Mouse (Mus musculus): ENCODE data around the gene Sympk.

The Sympk gene

DNA sequence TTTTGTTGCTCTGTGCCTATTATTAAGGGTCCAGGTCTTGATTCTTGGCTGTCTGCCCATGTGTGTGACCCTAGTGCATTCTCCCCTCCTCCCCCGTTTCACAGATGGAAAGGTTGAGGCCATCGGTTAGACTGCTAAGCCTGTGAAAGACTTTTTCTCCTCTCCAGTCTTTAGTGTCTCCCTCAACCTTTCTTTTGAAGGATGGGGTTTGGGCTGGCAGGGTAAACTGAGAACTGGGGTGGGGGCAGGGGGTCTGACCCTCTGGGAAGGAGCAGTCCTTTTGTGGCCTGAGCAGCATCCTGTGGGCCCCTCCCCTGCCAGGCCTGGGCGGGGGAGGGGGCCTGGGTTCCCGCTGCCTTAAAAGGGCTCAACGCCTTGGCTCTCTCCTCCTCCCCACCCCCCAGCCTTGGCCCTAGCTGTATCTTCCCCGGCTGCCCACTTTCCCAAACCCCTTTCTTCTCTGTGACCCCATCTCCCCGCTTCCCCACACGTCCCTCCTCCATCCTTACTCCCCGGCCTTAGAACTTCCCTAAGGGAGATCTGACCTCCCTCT is 60.8 kb downstream of the Sympk start:
- no peak for DNase-seq

DNA sequence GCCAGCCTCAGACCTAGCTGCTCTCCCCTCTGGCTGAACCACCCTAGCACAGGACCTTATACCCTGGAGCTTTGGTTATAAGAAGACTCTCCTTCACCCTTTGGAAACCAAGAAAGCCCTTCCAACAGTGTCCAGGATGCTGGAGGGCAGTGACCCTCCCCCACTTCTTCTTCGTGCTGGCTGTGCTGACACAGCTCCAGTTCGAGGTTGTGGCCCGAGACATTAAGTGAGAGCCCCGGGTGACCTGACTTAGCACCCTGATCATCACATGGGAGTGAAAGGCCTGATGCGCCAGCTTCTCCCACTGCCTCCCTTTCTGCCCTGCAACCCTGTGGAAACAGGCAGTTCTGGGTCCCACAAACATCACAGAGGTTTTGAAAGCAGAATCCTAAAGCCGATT is 61.3 kb downstream of the Sympk start:
- DNase-seq = no peak

DNA sequence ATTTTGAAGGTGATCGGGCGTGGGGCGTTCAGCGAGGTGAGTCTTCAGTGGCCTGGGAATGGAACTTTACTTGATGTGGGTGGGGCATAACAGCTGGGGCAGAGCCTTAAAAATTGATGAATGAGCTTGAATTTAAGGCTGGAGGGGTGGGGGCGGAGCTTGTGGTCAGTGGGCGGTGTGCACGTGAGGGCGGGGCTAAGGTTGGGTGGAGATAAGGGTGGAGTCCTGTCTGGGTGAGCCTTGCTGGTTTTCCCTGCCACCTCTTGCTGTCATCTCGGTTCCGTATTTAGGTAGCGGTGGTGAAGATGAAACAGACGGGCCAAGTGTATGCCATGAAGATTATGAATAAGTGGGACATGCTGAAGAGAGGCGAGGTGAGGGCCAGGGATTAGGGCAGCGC is 61.9 kb downstream of the Sympk start:
- DNase-seq = peak in 1 of 2 experiments; percentile 40

DNA sequence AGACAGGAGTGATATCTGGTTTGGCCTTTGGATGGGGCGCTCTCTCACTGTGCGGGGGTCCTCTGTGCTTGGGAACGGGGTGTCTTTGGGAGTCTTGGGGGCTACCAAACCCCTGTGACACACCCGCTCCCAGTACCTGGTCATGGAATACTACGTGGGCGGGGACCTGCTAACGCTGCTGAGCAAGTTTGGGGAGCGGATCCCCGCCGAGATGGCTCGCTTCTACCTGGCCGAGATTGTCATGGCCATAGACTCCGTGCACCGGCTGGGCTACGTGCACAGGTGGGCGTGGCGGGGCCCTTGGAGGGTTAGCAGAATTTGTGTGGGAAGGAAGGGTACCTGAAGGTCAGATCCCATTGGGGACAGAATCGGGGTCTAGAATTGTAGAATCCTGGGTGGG is 62.6 kb downstream of the Sympk start:
- no peak for DNase-seq

DNA sequence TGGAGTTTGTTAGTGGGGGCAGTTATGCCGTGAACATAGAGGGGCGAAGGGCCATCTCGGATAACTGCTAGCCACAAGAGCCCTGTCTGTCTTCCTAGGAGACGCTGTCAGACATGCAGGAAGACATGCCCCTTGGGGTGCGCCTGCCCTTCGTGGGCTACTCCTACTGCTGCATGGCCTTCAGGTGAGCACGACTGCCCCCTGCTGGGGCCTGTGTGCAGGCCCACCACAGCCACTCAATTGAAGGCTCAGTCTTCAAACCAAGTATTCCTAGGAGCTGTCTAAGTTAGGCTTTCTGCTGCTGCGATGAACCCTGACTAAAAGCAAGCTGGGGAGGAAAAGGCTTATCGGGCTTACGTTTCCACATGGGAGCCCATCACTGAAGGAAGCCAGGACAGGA is 64.6 kb downstream of the Sympk start:
- DNase-seq = peak; percentile 49 to 75

DNA sequence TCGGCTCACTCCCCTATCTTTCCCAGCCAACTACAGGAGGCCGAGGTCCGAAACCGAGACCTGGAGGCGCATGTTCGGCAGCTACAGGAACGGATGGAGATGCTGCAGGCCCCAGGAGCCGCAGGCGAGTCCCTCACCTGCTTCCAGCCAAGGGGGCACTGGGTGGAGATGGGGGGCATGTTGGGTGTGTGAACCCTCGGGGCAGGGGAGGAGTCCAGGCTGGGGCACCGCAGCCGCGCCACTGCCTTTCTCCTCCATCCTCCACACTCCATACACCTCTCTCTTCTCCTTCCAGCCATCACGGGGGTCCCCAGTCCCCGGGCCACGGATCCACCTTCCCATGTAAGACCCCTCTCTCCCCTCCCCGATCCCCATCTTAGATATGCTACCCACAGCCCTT is 67.7 kb downstream of the Sympk start:
- DNase-seq = no peak

DNA sequence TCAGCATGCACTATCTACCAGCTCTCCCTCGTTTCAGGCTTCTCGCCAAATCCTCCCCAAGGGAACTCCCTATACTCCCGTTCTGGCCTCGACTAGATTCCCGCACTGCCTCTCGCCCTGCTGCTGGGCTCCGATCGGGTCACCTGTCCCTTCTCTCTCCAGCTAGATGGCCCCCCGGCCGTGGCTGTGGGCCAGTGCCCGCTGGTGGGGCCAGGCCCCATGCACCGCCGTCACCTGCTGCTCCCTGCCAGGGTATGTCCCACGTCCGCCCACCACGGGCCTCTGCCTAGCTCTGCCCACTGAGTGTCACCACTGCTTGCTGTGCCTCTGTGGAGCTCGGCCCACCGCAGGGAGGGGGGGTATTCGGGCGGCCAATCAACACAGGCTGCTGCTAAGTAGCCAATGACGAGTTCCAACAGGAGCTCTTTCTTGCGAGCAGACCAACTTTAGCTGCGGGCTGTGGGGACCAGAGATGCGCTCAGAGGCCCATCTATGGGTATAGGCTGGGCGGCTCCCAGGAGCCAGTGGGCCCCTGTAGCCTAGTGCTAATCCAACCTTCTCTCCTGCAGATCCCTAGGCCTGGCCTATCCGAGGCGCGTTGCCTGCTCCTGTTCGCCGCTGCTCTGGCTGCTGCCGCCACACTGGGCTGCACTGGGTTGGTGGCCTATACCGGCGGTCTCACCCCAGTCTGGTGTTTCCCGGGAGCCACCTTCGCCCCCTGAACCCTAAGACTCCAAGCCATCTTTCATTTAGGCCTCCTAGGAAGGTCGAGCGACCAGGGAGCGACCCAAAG is 68.4 kb downstream of the Sympk start:
- DNase-seq = peak in 1 of 2 experiments; percentile 41

DNA sequence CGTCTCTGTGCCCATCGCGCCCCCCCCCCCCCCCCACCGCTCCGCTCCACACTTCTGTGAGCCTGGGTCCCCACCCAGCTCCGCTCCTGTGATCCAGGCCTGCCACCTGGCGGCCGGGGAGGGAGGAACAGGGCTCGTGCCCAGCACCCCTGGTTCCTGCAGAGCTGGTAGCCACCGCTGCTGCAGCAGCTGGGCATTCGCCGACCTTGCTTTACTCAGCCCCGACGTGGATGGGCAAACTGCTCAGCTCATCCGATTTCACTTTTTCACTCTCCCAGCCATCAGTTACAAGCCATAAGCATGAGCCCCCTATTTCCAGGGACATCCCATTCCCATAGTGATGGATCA is 69.0 kb downstream of the Sympk start:
- DNase-seq = peak; percentile 67 to 81

DNA sequence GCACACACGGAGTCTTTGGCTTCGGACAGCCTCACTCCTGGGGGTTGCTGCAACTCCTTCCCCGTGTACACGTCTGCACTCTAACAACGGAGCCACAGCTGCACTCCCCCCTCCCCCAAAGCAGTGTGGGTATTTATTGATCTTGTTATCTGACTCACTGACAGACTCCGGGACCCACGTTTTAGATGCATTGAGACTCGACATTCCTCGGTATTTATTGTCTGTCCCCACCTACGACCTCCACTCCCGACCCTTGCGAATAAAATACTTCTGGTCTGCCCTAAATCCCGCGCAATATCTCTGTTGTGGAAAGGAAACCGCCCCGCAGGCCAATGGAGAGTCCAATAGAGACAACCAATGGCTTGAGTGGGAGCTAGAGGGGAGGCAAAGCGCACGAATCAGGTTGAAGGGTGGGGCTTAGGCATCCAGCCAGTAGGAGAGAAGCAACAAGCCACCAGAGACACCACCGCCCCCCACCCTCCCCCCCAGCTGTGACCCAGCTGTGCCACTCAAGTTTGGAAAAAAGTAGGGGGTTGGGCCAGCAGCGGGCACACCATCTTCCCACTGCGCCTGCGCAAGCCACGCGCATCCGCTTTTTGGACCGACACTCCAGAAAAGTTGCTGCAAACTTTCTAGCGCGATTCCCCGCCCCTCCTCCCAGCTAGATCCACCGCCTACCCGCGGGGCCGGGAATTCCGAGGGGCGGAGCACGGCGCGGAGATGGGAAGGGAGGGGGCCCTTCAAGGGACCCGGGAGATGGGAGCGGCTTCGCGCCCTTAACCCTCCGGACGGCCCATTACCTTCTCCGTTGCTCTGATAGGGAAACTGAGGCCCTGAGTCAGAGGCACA is 69.6 kb downstream of the Sympk start:
- peak; percentile 49 to 66 for DNase-seq

DNA sequence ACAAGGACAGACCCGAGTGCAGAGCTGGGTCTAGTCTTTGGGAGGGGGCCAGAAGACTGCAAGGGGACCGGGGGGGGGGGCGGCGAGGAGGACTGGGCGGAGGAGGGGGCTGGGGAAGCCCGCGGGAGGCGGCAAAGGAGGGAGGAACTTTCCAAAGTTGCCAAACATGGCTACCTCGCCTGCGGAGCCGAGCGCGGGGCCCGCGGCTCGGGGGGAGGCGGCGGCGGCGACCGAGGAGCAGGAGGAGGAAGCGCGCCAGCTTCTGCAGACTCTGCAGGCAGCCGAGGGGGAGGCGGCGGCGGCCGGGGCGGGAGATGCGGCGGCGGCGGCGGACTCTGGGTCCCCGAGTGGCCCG is 70.3 kb downstream of the Sympk start, which contains the start of gene Six5:
Gene Six5, plus strand, starts transcription at position 124 of the 355 bp plus-strand sequence.
- peak in 1 of 2 experiments; percentile 44 for DNase-seq

DNA sequence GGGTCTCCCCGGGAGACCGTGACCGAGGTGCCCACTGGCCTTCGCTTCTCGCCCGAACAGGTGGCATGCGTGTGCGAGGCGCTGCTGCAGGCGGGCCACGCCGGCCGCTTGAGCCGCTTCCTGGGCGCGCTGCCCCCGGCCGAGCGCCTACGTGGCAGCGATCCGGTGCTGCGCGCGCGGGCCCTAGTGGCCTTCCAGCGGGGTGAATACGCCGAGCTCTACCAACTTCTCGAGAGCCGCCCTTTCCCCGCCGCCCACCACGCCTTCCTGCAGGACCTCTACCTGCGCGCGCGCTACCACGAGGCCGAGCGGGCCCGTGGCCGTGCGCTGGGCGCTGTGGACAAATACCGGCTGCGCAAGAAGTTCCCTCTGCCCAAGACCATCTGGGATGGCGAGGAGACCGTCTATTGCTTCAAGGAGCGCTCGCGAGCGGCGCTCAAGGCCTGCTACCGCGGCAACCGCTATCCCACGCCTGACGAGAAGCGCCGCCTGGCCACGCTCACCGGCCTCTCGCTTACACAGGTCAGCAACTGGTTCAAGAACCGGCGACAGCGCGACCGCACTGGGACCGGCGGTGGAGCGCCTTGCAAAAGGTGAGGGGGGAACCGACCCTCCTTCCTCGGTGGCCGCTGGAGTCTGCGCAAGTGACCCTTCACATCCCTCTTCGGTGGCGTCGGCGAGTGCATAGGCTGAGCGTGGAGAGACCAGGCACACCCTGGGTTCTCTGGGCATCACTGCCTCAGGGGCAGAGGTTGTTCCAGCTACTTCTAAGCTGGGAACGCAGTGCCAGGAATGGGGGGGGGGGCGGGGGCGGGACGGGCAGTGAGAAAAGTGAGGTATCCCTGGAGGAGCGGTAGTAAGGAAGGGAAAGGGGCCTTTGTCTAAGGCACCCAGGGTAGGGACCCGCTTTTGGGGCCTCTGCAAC is 70.9 kb downstream of the Sympk start:
- peak in 1 of 2 experiments; percentile 45 for DNase-seq

DNA sequence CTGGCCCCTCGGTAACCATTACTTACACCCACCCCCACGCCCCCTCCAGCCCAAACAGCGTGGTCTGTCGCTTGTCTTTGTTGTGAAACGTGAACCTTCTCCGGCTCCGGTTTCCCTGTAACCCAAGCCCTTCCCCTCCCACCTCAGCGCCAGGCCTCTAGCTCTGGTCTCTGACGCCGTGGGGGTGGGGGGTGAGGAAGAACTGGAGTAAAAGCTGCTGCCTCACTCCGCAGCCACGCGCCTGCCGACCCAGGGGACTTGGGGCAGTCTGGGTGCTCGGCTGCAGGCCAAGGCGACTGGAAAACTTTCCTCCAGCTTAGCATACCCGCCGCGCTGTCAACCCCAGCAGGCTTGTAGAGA is 71.6 kb downstream of the Sympk start:
- DNase-seq = no peak

DNA sequence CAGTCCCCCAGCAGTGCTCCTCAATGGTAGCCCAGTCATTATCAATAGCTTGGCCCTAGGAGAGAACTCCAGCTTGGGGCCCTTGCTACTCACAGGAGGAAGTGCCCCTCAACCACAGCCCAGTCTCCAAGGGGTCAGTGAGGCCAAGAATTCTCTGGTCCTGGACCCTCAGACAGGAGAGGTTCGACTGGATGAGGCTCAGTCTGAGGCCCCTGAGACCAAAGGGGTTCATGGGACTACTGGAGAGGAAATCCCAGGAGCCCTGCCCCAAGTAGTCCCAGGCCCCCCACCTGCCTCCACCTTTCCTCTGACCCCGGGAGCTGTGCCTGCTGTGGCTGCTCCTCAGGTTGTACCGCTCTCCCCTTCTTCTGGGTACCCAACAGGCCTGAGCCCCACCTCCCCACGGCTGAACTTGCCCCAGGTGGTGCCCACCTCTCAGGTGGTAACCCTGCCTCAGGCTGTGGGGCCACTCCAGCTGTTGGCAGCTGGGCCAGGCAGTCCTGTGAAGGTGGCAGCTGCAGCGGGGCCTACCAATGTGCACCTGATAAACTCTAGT is 72.3 kb downstream of the Sympk start:
- no peak for DNase-seq

DNA sequence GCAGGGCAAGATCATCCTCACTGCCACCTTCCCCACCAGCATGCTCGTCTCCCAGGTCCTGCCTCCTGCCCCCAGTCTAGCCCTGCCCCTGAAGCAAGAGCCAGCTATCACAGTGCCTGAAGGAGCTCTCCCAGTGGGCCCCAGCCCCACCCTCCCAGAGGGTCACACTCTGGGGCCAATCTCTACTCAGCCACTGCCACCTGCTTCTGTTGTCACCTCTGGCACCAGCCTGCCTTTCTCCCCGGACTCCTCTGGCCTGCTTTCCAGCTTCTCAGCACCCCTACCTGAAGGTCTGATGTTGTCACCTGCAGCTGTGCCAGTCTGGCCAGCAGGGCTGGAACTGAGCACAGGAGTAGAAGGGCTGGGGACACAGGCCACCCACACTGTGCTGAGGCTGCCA is 73.0 kb downstream of the Sympk start:
- no peak for DNase-seq

DNA sequence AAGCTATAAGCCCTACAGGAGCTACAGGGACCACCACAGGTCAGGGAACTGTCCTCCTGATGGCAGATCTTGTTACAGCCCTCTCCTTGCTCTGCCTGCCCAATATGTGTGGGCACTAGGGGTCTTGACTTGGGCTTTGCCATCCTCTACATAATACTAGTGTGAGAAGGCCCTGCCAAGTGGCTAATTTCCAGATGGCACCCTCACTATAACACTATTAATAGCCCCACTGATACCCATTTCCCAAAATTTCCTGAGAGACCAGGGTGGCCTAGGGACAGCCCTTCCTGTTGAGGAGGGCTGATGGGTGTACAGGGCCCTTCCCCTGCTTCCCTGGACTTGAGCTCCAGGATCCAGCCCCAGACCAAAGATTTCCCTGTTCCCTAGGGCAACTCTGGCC is 73.7 kb downstream of the Sympk start:
- DNase-seq = no peak

DNA sequence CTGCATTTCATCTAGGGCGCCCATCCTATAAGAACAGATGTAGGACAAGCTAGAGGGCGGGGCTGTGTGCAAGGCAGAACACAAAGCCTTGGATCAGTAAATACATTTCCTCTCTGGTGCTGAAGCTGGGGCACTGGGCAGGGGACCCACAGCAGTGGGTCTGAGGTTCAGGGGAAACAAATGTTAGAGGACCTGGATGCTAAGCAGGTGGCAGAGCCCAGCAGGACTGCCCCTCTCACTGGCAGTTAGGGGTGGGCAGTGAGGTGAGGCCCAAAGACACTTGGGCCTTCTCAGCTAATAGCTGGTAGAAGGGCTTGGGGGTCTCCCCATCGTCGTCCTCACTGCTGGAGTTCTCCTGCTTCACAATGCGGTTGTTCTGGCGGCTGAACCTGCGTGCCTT is 74.6 kb downstream of the Sympk start:
- no peak for DNase-seq

DNA sequence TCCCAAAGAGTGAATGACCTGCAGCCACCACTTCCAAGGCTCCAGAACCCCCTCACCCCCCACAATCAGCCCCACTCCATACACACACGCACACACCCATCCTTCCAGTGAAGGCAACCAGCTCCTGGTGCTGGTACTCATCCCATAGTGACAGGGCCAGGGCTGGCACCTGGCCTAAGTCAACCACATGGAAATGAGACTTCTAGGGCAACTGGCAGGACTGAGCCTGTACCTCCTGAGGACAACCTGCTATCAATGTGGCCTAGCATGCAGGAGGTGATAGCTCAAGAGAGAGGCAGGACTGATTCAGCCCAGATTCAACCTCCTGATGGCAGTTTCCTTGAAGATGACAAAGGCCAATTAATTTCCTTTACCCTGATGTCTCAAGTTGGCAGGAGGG is 76.1 kb downstream of the Sympk start:
- no peak for DNase-seq

DNA sequence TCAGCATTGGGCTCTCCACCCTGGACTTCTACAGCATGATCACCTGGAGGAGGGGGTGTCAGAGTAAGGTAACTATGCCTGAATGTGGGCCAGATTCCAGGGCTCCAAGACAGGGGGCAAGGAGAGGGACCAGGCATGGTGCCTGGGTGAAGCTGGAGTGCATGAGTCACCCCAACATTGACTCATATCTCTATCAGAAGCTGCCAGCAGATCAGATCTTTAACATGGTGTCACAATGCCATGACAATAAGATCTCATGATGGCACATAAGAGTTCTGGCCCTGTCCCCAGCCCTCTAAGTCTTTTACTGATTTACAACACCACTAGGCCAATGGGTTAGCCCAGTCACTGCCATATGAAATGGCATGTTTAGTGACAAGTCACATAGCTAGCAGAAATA is 79.6 kb downstream of the Sympk start:
- DNase-seq = no peak

All from cerebellum, postnatal 25 days (tissue).